ENCODE assay signal across 8 mouse cellular contexts in the genomic region with DNA sequence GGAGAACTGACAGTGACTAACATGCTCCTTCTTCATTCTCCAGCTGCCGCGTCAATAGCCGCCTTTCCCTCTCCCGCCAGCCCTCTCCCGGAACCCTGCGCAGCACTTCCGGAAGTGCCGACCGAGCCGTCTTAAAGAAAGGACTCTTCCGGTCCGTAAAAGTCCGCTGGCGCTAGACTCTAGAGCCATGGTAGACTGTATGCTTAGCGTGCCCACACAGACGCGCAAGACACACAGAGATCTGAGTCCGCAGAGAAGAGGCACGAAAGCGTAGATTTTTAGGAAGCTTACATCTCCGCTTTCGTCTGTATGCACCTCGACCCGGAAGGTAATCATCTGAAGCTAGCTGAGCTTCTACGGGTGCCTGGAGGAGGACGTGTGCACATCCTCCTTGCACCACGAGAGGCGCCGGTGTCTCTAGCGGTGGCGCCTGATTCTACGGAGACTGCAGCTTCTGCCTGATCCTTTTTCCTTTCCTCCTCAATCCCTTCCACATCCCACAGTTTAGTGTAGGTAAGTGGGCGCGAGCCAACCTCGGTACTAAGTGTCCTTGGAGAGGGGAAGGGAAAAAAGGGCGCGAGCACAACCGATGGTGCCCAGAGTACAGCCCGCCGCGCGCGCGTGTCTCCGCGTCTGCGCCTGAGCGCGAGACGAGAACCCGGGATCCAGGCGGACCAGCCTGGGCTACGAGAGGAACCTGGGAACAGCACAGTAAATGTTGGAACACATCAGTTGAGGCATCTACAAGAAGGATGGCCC. TPM values are rescaled to one million over a fixed set of nuclear protein-coding genes. Genes with fewer than 3 reads are reported as not detected.
DNase-seq lines count a peak whose midpoint lies in the region; ATAC-seq and TF ChIP-seq lines count a peak whose summit lies in the region.

A gene (plus strand): TSS at position 147 of the 759 bp plus-strand sequence.
A gene (minus strand): TSS at position 292 of the 759 bp plus-strand sequence.

- H3K27me3 ChIP-seq in Patski, result no peaks in the 10 kb centered on the region
- H3K27me3 ChIP-seq in hindbrain, embryonic 13.5 days, result no peaks in the 10 kb centered on the region

- peak; percentile 96 for TF ChIP-seq CTCF in Patski (IDR thresholded peaks at IDR 0.05)

- WGBS in hindbrain, embryonic 13.5 days, result under 1% methylated on average over 53 of the region's 53 CpGs

- peak within 1 kb of the TSS; percentile 84 for H3K9ac ChIP-seq in hindbrain, embryonic 13.5 days

- H3K27ac ChIP-seq in hindbrain, embryonic 13.5 days, result peak within 1 kb of the TSS; percentile 91

- peak within 1 kb of the TSS; percentile 69 for H3K4me3 ChIP-seq in hindbrain, embryonic 13.5 days

- peak; percentile 80 for DNase-seq in Patski (ENCODE audit: low read depth, low spot score)
- DNase-seq in cerebellum, postnatal 14 days, result peak; percentile 90 to 91
- DNase-seq in frontal cortex, postnatal 14 days (ENCODE audit: low spot score in 2 of 2), result peak; percentile 87 to 88
- peak; percentile 75 to 77 for DNase-seq in layer of hippocampus, postnatal 25 days (ENCODE audit: extremely low spot score in 1 of 2, low spot score in 1 of 2)
- DNase-seq in lung, postnatal 25 days (ENCODE audit: low spot score), result peak; percentile 91
- DNase-seq in retina, embryonic 14.5 days (ENCODE audit: low spot score), result peak; percentile 94
- DNase-seq in thymus, postnatal 4 days, result peak; percentile 85

- POLR2A ChIA-PET in Patski (lab: Charles Lee), result interaction anchor here (0.7 kb wide), 2 partner anchors 12 to 618 kb away, joined by 3 to 4 read pairs; no protein-coding TSS in a partner anchor

- peaks cover 19% of the 10 kb centered on the region for H3K4me1 ChIP-seq in hindbrain, embryonic 13.5 days (replicated peaks)

- CTCF ChIA-PET in Patski (lab: Charles Lee), result interaction anchor here (0.8 kb wide), 1 partner anchor 11 kb away, joined by 3 read pairs; no protein-coding TSS in a partner anchor

- in situ Hi-C loops in Patski (cut with MboI; ENCODE audit: low pct_unique_long_range_greater_than_20kb), result no loop called here

- peak; percentile 89 for ATAC-seq in Patski
- ATAC-seq in hindbrain, embryonic 13.5 days (ENCODE audit: low FRiP score), result peak; percentile 99

- H3K36me3 ChIP-seq in hindbrain, embryonic 13.5 days, result peaks cover 25% of the 10 kb centered on the region

- peak within 1 kb of the TSS; percentile 72 for H3K4me2 ChIP-seq in hindbrain, embryonic 13.5 days

- no peaks in the 10 kb centered on the region for H3K9me3 ChIP-seq in hindbrain, embryonic 13.5 days

RNA-seq across cellular contexts. Expression of the first gene that starts in this region (rescaled TPM):
- polyA plus RNA-seq in Patski (2021), result 67.3 TPM
- polyA plus RNA-seq in hindbrain, embryonic 13.5 days (2015; fragmentation: Nextera tagmentation; extraction: Ambion mirVana), result 28.8 and 30.8 TPM in 2 replicates
- 10 to 100 TPM; 22.2 to 22.7 TPM for total RNA-seq in layer of hippocampus, postnatal 25 days (2021)

RNA-seq across cellular contexts. Expression of the second gene that starts in this region (rescaled TPM):
- 140 TPM for polyA plus RNA-seq in Patski (2021)
- polyA plus RNA-seq in hindbrain, embryonic 13.5 days (2015; fragmentation: Nextera tagmentation; extraction: Ambion mirVana), result 323 and 334 TPM in 2 replicates
- 100 to 1,000 TPM; 126 to 140 TPM for total RNA-seq in layer of hippocampus, postnatal 25 days (2021)

Comparison
In these comparisons a context has a peak if more than half of its experiments do, and no peak if none do; other contexts are left out.
1. Peak in every context shown above with its lines: DNase-seq, ATAC-seq, H3K4me3 ChIP-seq and H3K27ac ChIP-seq.